Mouse (Mus musculus) heart, embryonic 10.5 days (tissue): ENCODE measurements at regions not wholly inside any gene's neighbourhood (a gene's known extent, or its start where the extent isn't known, plus 50 kb on each side); places are given as distances from the start of the nearest gene placed in this dataset.

Experiments used
- DNase-seq: peaks from one replicate; pipeline ENCODE4 v3.0.0-alpha.2; 2017; ENCODE audit warnings: low spot score
- H3K27ac ChIP-seq: fragments of 300-500 bp; sonication (generic); 2 replicates; pipeline ENCODE4 v1.5.1; 2016; ENCODE audit warnings: mild to moderate bottlenecking
- H3K27me3 ChIP-seq: fragments of 300-500 bp; sonication (generic); 2 replicates; pipeline ENCODE4 v1.6.1; 2016; ENCODE audit warnings: mild to moderate bottlenecking; ENCODE audit not compliant: poor library complexity, insufficient read depth, severe bottlenecking
- H3K36me3 ChIP-seq: fragments of 300-500 bp; sonication (generic); 2 replicates; pipeline ENCODE4 v1.6.1; 2016; ENCODE audit warnings: mild to moderate bottlenecking, moderate library complexity
- H3K4me1 ChIP-seq: fragments of 300-500 bp; sonication (generic); 2 replicates; pipeline ENCODE4 v1.6.1; 2016; ENCODE audit warnings: mild to moderate bottlenecking
- H3K4me3 ChIP-seq: fragments of 300-500 bp; sonication (generic); 2 replicates; pipeline ENCODE4 v1.5.1; 2016; ENCODE audit warnings: mild to moderate bottlenecking, moderate library complexity
- H3K9me3 ChIP-seq: fragments of 300-500 bp; sonication (generic); 2 replicates; pipeline ENCODE4 v1.6.1; 2016; ENCODE audit warnings: mild to moderate bottlenecking, moderate library complexity
- WGBS: fragments of 180-500 bp; shearing (Covaris S2); methylation state at CpG from one replicate; pipeline ENCODE4 v1.1.7; 2016; 5-methylcytosine and 5-hydroxymethylcytosine counted together

- Histone ChIP-seq H3K36me3 (no peaks in the 10 kb centered on the region), H3K4me3 (no peak overlapping the region), H3K4me1 (no peaks in the 10 kb centered on the region), H3K9me3 (no peaks in the 10 kb centered on the region), H3K27me3 (no peaks in the 10 kb centered on the region), H3K27ac (no peak overlapping the region)
- 81% methylated on average over 3 of the region's 3 CpGs for WGBS
- DNase-seq, result no peak
Observed at GRCm38 (mm10) chr8:116133084-116133483, 371.7 kb upstream of the Dynlrb2 start.

- Histone ChIP-seq H3K4me3 (no peak overlapping the region), H3K36me3 (no peaks in the 10 kb centered on the region), H3K27me3 (0 out of 2 replicates have a peak, but pooled peaks cover 4% of the 10 kb centered on the region), H3K9me3 (no peaks in the 10 kb centered on the region), H3K27ac (no peak overlapping the region), H3K4me1 (peaks cover 1% of the 10 kb centered on the region; the same call in 1 of the 2 replicates)
- DNase-seq, result no peak
- 76% methylated on average over 13 of the region's 13 CpGs for WGBS
Observed at GRCm38 (mm10) chr8:116120067-116120466, 384.7 kb upstream of the Dynlrb2 start.

- 0 out of 2 replicates have a peak, but pooled peaks cover 3% of the 10 kb centered on the region for H3K27me3 ChIP-seq
- no peak overlapping the region for H3K27ac ChIP-seq
- no peaks in the 10 kb centered on the region for H3K9me3 ChIP-seq
- peaks cover 8% of the 10 kb centered on the region; the same call in 1 of the 2 replicates for H3K4me1 ChIP-seq
- WGBS, result 78% methylated on average over 2 of the region's 2 CpGs
- DNase-seq, result no peak
- H3K36me3 ChIP-seq, result no peaks in the 10 kb centered on the region
- H3K4me3 ChIP-seq, result no peak overlapping the region
Observed at GRCm38 (mm10) chr8:116117919-116118318, 386.9 kb upstream of the Dynlrb2 start.

DNA sequence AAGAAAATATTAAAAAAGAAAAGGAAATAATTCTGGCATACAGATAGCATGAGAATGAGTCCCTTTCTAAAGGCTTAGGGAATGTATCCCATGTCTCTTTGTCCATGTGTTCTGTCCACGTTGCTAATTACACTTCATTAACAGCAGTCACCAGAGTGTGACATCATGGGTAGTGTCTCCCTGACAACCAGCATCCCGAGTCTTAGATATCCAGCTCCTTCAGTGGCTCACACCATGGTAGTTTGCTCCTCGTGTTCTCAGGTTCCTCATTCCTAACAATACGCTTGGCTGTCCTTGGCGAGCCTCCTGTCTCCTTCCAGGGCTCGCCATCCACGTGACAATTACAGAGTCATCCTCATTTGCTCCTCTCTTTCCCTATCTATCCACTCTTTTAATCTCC, 388.1 kb upstream of the Dynlrb2 start:
- H3K27me3 ChIP-seq, result no peaks in the 10 kb centered on the region
- 59% methylated on average over 7 of the region's 7 CpGs for WGBS
- no peak overlapping the region for H3K27ac ChIP-seq
- no peaks in the 10 kb centered on the region for H3K36me3 ChIP-seq
- DNase-seq, result no peak
- peaks cover 8% of the 10 kb centered on the region; the same call in 1 of the 2 replicates for H3K4me1 ChIP-seq
- H3K4me3 ChIP-seq, result no peak overlapping the region
- H3K9me3 ChIP-seq, result no peaks in the 10 kb centered on the region

- WGBS, result 68% methylated on average over 18 of the region's 18 CpGs
- H3K27ac ChIP-seq, result no peak overlapping the region
- DNase-seq, result no peak
- H3K4me1 ChIP-seq, result peaks cover 8% of the 10 kb centered on the region; the same call in 1 of the 2 replicates
- H3K27me3 ChIP-seq, result no peaks in the 10 kb centered on the region
- H3K36me3 ChIP-seq, result no peaks in the 10 kb centered on the region
- H3K9me3 ChIP-seq, result no peaks in the 10 kb centered on the region
- H3K4me3 ChIP-seq, result no peak overlapping the region
Observed at GRCm38 (mm10) chr8:116115811-116116372, 388.9 kb upstream of the Dynlrb2 start.

- Histone ChIP-seq H3K4me3 (no peak overlapping the region), H3K27ac (no peak overlapping the region), H3K27me3 (no peaks in the 10 kb centered on the region), H3K36me3 (no peaks in the 10 kb centered on the region), H3K4me1 (peaks cover 8% of the 10 kb centered on the region; the same call in 1 of the 2 replicates), H3K9me3 (no peaks in the 10 kb centered on the region)
- 63% methylated on average over 2 of the region's 2 CpGs for WGBS
- no peak for DNase-seq
Observed at GRCm38 (mm10) chr8:116114978-116115377, 389.8 kb upstream of the Dynlrb2 start.

DNA sequence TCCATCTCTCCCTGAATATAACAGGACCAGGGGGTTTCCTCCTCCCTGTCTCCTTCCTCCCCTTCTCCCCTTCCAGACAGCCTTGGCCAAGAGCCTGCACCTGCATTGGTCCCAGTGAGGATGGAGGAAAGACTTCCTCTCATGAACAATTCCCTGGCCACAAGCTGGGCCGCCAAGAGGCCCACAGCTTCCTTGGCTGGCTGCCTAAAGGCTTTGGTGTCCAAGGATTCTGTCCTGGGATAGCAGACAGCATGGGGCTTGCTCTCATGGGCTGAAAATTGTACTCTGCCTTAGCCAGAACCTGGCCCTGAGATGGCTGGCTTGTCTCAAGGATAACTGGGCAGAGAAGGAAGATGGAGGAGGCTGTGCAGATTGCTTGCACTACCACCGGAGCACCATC, 390.3 kb upstream of the Dynlrb2 start:
- no peak for DNase-seq
- H3K36me3 ChIP-seq, result no peaks in the 10 kb centered on the region
- H3K27ac ChIP-seq, result no peak overlapping the region
- no peak overlapping the region for H3K4me3 ChIP-seq
- no peaks in the 10 kb centered on the region for H3K27me3 ChIP-seq
- 80% methylated on average over 2 of the region's 2 CpGs for WGBS
- H3K9me3 ChIP-seq, result no peaks in the 10 kb centered on the region
- peaks cover 8% of the 10 kb centered on the region; the same call in 1 of the 2 replicates for H3K4me1 ChIP-seq

- Histone ChIP-seq H3K4me1 (peaks cover 8% of the 10 kb centered on the region; the same call in 1 of the 2 replicates), H3K36me3 (no peaks in the 10 kb centered on the region), H3K27ac (no peak overlapping the region), H3K27me3 (no peaks in the 10 kb centered on the region; the same call in 1 of the 2 replicates), H3K9me3 (no peaks in the 10 kb centered on the region), H3K4me3 (no peak overlapping the region)
- no peak for DNase-seq
- 47% methylated on average over 12 of the region's 12 CpGs for WGBS
Observed at GRCm38 (mm10) chr8:116111168-116111567, 393.6 kb upstream of the Dynlrb2 start.

DNA sequence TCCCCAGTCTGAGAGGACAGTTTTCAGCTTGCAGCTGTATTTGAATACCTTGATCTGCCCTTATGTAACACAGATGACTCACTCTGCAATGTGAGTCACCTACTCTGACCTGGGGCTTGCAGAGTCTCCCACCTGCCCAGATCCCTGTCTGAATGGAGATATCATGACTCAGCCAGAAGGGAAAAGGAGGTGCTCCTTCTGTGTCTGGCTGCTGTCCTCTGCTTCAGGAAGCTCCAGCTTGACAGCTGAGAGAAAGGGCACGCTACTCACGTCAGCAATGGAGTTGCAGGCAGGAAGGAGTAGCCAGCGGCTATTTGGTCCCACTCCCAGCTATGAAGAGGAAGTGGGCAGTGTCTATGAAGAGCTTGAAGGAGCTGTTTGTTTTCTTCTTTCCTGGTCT, 389.1 kb upstream of the Maf start:
- no peak for DNase-seq

DNA sequence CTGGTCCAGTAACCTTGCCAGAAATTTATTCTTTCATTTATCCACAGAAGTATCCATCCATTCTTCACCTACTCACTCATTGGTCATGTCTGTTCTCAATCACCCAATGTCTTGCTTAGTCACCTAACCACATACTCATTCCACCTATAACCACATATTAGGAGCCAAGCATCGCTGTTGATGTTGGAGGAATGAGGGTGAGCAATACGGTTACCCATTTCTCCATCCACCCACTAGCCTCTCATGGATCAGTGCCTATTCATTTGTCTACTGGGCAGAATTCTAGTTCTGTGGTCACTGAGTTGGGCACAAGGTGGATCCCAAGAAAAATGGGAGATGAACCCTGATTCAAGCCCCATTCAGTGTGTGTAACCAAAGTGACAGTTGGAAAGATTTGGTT, 375.6 kb upstream of the Maf start:
- Histone ChIP-seq H3K27me3 (no peaks in the 10 kb centered on the region), H3K27ac (no peak overlapping the region), H3K9me3 (no peaks in the 10 kb centered on the region), H3K4me1 (no peaks in the 10 kb centered on the region), H3K4me3 (no peak overlapping the region), H3K36me3 (no peaks in the 10 kb centered on the region)
- DNase-seq, result no peak
- WGBS, result 94% methylated on average over 2 of the region's 2 CpGs

More for the DNA sequence above, 389.1 kb upstream of the Maf start:
- no peaks in the 10 kb centered on the region for H3K27me3 ChIP-seq
- H3K4me1 ChIP-seq, result peaks cover 3% of the 10 kb centered on the region; the same call in 1 of the 2 replicates
- WGBS, result 30% methylated on average over 3 of the region's 3 CpGs
- H3K9me3 ChIP-seq, result no peaks in the 10 kb centered on the region
- H3K36me3 ChIP-seq, result no peaks in the 10 kb centered on the region
- H3K4me3 ChIP-seq, result no peak overlapping the region
- no peak overlapping the region for H3K27ac ChIP-seq

DNA sequence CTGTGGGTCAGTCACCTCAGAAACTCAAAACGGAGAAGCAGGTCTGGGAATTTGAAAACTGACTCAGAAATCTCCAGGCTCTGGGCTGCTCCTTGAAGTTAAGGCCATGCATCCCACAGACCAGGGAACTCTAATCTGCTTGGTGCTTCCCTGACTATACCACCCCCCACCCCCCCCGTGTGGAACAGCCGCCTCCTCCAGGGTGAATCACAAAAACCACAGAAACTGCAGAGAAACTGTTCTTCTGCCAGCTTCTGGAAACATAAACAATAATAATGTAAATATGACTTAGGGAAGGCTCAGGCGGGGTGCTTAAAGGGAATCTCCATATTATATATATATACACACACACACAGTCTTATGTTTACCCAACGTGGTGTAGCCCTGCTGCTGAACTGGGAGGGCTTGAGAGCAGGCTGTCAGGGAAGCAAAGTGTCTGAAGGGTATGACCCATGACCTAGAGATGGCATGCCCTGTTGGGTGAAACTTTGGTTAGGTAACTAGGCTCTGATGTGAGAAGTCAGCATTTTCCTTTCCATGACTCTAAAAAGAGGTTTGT, 371.3 kb upstream of the Maf start:
- WGBS, result 64% methylated on average over 5 of the region's 5 CpGs
- DNase-seq, result no peak

DNA sequence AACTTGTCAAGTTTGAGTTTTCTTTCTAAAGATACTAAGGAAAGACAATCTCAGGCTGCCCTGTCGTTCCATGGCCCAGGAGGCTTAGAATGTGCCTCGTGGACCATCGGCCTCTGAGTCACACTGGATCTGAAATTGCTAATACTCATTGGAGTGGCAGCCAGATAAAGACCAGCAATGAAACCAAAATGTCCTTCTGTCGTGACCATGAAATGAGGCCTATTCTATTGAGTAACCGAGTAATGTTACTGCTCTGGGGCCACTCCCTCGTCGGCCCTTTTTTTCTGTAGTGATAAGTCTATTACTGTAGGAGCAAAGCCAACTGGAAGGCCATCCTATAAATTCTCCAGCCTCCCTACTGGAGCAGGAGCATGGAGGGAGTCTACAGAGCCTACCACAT, 363.9 kb upstream of the Maf start:
- WGBS, result 88% methylated on average over 7 of the region's 7 CpGs
- Histone ChIP-seq H3K9me3 (no peaks in the 10 kb centered on the region), H3K4me1 (no peaks in the 10 kb centered on the region), H3K27me3 (no peaks in the 10 kb centered on the region), H3K36me3 (no peaks in the 10 kb centered on the region), H3K4me3 (no peak overlapping the region), H3K27ac (no peak overlapping the region)
- DNase-seq, result no peak

More for the DNA sequence above, 371.3 kb upstream of the Maf start:
- Histone ChIP-seq H3K27ac (no peak overlapping the region), H3K27me3 (no peaks in the 10 kb centered on the region), H3K4me3 (no peak overlapping the region), H3K9me3 (no peaks in the 10 kb centered on the region), H3K36me3 (no peaks in the 10 kb centered on the region), H3K4me1 (no peaks in the 10 kb centered on the region)

- WGBS, result 86% methylated on average over 3 of the region's 3 CpGs
- Histone ChIP-seq H3K27me3 (no peaks in the 10 kb centered on the region), H3K27ac (no peak overlapping the region), H3K4me1 (no peaks in the 10 kb centered on the region), H3K36me3 (no peaks in the 10 kb centered on the region), H3K9me3 (no peaks in the 10 kb centered on the region), H3K4me3 (no peak overlapping the region)
- no peak for DNase-seq
Observed at GRCm38 (mm10) chr8:116069538-116069937, 361.9 kb upstream of the Maf start.

GRCm38 (mm10) chr8:116067978-116068375, 360.4 kb upstream of the Maf start:
- Histone ChIP-seq H3K27ac (no peak overlapping the region), H3K4me1 (no peaks in the 10 kb centered on the region), H3K4me3 (no peak overlapping the region), H3K36me3 (no peaks in the 10 kb centered on the region), H3K9me3 (no peaks in the 10 kb centered on the region), H3K27me3 (no peaks in the 10 kb centered on the region)
- WGBS, result 87% methylated on average over 5 of the region's 5 CpGs
- no peak for DNase-seq
